Mouse (Mus musculus) gastrocnemius, postnatal 36 days (tissue): ENCODE measurements at regions not wholly inside any gene's neighbourhood (a gene's known extent, or its start where the extent isn't known, plus 50 kb on each side); places are given as distances from the start of the nearest gene placed in this dataset.

Experiments used
- DNase-seq, 2 experiments: peaks; one replicate each; pipeline ENCODE4 v3.0.0; 2022
- intact Hi-C: fragments of 180-260 bp; cut with DNase I; formaldehyde crosslinking; loops from one replicate; pipeline ENCODE4 v1.15.1; 2025

- DNase-seq = no peak
- intact Hi-C loops = no loop called here
Observed at GRCm38 (mm10) chr6:99864949-99865348, 138.8 kb upstream of the Prok2 start.

- no peak for DNase-seq
- intact Hi-C loops = no loop called here
Observed at GRCm38 (mm10) chr6:99863418-99863817, 137.2 kb upstream of the Prok2 start.

GRCm38 (mm10) chr6:99857411-99857810 is 131.2 kb upstream of the Prok2 start:
- intact Hi-C loops = no loop called here
- no peak for DNase-seq

- no peak for DNase-seq
- intact Hi-C loops = no loop called here
Observed at GRCm38 (mm10) chr6:99853716-99854115, 127.5 kb upstream of the Prok2 start.

GRCm38 (mm10) chr6:99850706-99851105 is 124.5 kb upstream of the Prok2 start:
- no peak for DNase-seq
- intact Hi-C loops = no loop called here

GRCm38 (mm10) chr6:99845508-99845846 is 119.3 kb upstream of the Prok2 start:
- DNase-seq = no peak
- intact Hi-C loops = no loop called here

- DNase-seq = no peak
- intact Hi-C loops = no loop called here
Observed at GRCm38 (mm10) chr6:99844775-99845507, 118.7 kb upstream of the Prok2 start.

GRCm38 (mm10) chr6:99843507-99843906 is 117.3 kb upstream of the Prok2 start:
- no peak for DNase-seq
- intact Hi-C loops = no loop called here

GRCm38 (mm10) chr6:99842723-99843122 is 116.5 kb upstream of the Prok2 start:
- intact Hi-C loops = no loop called here
- DNase-seq = no peak

GRCm38 (mm10) chr6:99840823-99841222 is 114.6 kb upstream of the Prok2 start:
- DNase-seq = no peak
- intact Hi-C loops = no loop called here

GRCm38 (mm10) chr6:99833323-99833722 is 107.1 kb upstream of the Prok2 start:
- no peak for DNase-seq
- intact Hi-C loops = no loop called here

- intact Hi-C loops = loop anchor here (5.0 kb wide), 1 partner anchor 820 kb away; no protein-coding TSS in a partner anchor
- DNase-seq = no peak
Observed at GRCm38 (mm10) chr6:99827625-99828024, 101.4 kb upstream of the Prok2 start.

- no peak for DNase-seq
Observed at GRCm38 (mm10) chr6:99824808-99825207, 98.6 kb upstream of the Prok2 start.

GRCm38 (mm10) chr6:99822471-99822870 is 96.3 kb upstream of the Prok2 start:
- no peak for DNase-seq
- intact Hi-C loops = no loop called here

More at GRCm38 (mm10) chr6:99824808-99825207, 98.6 kb upstream of the Prok2 start:
- intact Hi-C loops = loop anchor here (5.0 kb wide), 1 partner anchor 822 kb away; no protein-coding TSS in a partner anchor

GRCm38 (mm10) chr6:99819255-99819929 is 93.2 kb upstream of the Prok2 start:
- intact Hi-C loops = no loop called here
- DNase-seq = no peak

GRCm38 (mm10) chr6:99818486-99818885 is 92.3 kb upstream of the Prok2 start:
- intact Hi-C loops = no loop called here
- no peak for DNase-seq

GRCm38 (mm10) chr6:99817245-99817644 is 91.1 kb upstream of the Prok2 start:
- intact Hi-C loops = no loop called here
- DNase-seq = no peak

GRCm38 (mm10) chr6:99813102-99813501 is 86.9 kb upstream of the Prok2 start:
- no peak for DNase-seq
- intact Hi-C loops = no loop called here

- DNase-seq = no peak
- intact Hi-C loops = no loop called here
Observed at GRCm38 (mm10) chr6:99811842-99812241, 85.7 kb upstream of the Prok2 start.

- intact Hi-C loops = no loop called here
- DNase-seq = peak; percentile 43 to 63
Observed at GRCm38 (mm10) chr6:99810974-99811798, 85.0 kb upstream of the Prok2 start.

GRCm38 (mm10) chr6:99804905-99805245 is 78.7 kb upstream of the Prok2 start:
- no peak for DNase-seq
- intact Hi-C loops = loop anchor here (5.0 to 10.0 kb wide), 2 partner anchors 482 to 710 kb away; partner anchors contain the start of gene Rybp
